Mouse (Mus musculus): Measurements from ENCODE around the gene Fezf2. TPM values are rescaled to one million over a fixed set of nuclear protein-coding genes. Genes with fewer than 3 reads are reported as not detected.

Fezf2 gene
- polyA plus RNA-seq, 1 experiment, result not detected

DNA sequence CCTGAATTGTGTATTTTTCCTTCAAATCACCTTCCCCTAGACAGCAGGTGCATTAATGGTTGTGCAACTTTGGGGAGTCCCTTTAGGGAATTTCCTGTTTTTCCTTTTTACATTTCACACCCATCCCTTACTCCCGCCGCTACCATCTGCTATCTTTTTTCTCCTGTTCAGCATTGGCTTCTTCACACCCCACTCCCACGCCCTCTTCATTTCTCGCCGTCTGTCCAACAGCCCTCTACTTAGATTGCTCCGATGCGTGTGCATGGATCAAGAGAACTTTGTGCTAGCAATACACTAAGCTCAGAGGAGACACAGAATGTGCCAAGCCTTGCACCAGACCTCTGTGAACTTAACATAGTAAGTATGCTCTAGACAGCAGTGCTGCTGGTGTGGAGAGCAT lies 51.6 kb downstream of the Fezf2 start:
- no peak for TF ChIP-seq POLR2A (IDR thresholded peaks at IDR 0.05; ENCODE audit: control insufficient read depth, low read depth, low read length)
- no peak for TF ChIP-seq CTCF (IDR thresholded peaks at IDR 0.05; ENCODE audit: control insufficient read depth, insufficient read depth, insufficient replicate concordance, low read depth, low read length)
- no peaks in the 10 kb centered on the region; the same call in 1 of the 2 replicates for H3K4me1 ChIP-seq (ENCODE audit: control insufficient read depth, insufficient read depth, low read length)
- no peak overlapping the region for H3K27ac ChIP-seq (ENCODE audit: control insufficient read depth, insufficient read depth, low read depth, low read length)
- no peaks in the 10 kb centered on the region for H3K27me3 ChIP-seq (ENCODE audit: control insufficient read depth, insufficient read depth, low read length)
- H3K4me3 ChIP-seq (ENCODE audit: control insufficient read depth, low read depth, low read length), result no peak overlapping the region
- H3K36me3 ChIP-seq (ENCODE audit: control insufficient read depth, insufficient read depth, low read length), result peaks cover 1% of the 10 kb centered on the region

Other genes starting within 250 kb of the Fezf2 start
- gene Gm49355, start 64.2 kb downstream of the Fezf2 start, polyA plus RNA-seq (2012; rRNA removed), result 0.41 and 0.49 TPM in 2 replicates
- gene 3830406C13Rik, start 64.0 kb downstream of the Fezf2 start, polyA plus RNA-seq (2012; rRNA removed), result 20.7 and 30.6 TPM in 2 replicates

All from testis, adult 2 months (tissue).